Mouse (Mus musculus): ENCODE measurements around the gene Hist1h4j.

Hist1h4j gene

GRCm38 (mm10) chr13:21782361-21783254 lies 47.7 kb downstream of the Hist1h4j start:
- DNase-seq: peak; percentile 23 to 24

- DNase-seq: peak; percentile 54 to 62
Measured at GRCm38 (mm10) chr13:21783255-21783617, 48.4 kb downstream of the Hist1h4j start, which contains the start of gene Hist1h3i. Hist1h3i (minus strand) TSS chr13:21783370.

- DNase-seq: peak in 1 of 2 experiments; percentile 20
Measured at GRCm38 (mm10) chr13:21783734-21784161, 48.9 kb downstream of the Hist1h4j start.

GRCm38 (mm10) chr13:21784311-21784710 lies 49.4 kb downstream of the Hist1h4j start:
- no peak for DNase-seq

Data from lung, postnatal 4 days (tissue).